Mouse (Mus musculus): Measurements from ENCODE around the gene Slc30a4.

Slc30a4 gene

DNA sequence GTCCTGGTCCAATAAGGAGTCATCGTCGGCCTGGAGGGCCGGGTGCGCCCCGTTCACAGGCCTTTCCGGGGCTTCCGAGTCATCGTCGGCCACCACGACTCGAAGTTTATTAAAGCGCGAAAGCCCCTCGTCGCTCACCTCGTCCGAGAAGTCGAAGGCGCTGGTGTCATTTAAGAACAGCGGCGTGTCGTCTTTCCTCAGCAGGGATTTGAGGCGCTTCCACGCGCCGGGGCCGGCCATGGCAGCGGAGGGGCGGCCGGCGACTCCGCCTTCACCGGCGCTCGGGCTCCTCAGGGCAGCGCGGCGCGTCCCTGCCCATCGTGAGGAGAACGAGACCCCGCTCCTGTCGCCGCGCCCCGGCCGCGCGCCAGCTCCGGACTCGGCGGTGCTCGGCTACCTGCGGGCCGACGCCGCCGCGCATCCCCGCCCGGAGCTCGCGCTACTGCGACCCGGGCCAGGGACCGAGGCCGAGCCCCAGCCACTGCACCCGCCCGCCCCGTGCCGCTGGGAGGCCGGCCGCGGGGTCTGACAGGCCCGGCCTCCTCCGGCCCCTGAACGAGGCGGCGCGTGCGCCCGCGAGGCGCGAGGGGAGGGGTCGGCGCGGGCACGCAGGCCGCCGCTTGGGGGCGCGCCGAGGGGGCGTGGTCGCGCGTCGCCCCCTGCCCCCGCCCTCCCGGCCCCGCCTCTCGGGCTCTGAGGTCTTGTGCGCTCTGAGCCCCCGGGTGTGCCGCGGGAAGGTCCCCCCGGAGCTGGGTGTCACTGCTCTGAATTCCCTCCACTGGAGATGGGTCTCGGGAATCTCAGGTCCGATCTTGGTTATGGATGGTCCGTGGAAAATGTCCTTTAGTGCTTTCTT, at the start of gene Slc30a4:
Gene Slc30a4, minus strand, starts transcription at position 483 of the 856 bp plus-strand sequence.
- peak; percentile 78 to 87 for DNase-seq

DNA sequence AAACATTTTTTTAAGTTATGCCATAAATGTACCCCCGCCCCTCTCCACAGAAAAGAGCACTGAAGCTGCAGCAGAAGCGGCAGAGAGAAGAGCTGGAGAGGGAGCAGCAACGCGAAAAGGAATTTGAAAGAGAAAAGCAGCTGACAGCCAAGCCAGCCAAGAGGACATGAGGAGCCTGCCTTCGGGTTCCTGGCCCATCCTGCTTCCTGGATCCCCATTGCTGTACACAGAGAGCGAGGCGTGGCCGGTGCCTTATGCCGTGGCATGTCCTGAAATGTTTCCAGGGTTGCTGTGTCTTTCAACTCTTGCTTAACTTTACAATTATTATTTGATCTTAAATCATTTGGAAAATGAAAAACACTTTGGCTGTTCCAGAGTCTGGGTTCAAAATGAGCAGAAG, 44.0 kb upstream of the Slc30a4 start:
- DNase-seq, result no peak

DNA sequence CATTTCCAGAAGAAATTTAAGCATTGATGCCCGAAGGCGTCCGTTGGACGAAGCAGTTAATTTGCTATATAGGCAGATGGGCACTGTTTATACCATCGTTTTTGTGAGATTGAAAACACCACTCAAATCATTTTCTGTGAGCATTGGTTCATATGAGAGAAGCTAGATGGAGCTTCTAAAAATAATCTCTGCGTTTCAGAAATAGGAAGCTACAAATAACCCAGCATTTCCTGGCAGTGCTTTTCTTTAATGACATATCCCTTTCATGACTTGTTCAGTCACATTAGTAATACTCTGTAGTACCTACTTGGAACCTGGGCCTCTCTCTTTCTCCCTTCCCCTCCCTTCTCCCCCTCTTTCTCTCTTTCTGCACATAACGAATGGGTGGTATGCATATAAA, 36.6 kb upstream of the Slc30a4 start:
- DNase-seq, result no peak

DNA sequence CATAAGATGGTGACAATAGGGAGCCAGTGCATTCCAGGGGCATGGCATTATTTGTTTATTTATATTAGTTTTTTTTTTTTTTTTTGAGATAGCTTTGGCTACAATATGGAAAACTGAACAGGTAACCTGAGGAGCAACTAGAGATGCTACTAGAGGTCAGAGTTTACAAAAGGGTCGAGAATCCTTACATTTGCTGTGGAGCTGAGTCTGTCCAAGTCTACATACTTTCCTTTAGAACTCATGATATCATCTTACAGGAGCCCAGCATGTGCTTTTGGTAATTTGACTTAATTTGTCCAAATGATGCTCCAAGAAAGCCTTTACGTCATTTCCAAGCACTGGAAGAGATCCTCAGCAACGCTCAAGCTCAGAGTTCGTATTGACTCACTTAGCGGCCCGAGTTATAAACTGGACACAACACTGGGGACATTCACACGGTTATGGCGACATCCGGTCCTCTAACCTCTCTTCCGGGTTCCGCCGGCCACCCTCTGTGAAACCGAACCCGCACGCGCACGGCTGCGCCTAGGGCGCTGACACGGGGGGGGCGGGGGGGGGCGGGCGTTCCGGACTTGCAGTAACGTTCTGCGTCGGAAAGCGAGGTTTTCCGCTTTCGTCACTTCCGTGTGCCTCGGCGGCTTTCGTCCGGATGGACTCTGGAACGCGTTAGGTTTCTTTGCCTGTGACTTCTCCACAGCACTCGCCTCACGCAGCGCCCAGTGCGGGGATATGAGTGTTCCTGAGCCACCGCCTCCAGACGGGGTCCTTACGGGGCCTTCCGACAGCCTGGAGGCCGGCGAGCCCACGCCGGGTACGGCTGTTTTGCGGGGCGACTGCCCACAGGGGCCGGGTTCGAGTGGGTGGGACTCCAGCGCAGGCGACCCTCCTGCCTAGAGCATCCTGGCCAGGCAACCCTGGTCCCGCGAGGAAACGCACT, 35.7 kb upstream of the Slc30a4 start, which contains the start of gene Bloc1s6:
Gene Bloc1s6, plus strand, starts transcription at position 610 of the 937 bp plus-strand sequence.
- peak; percentile 88 to 90 for DNase-seq

DNA sequence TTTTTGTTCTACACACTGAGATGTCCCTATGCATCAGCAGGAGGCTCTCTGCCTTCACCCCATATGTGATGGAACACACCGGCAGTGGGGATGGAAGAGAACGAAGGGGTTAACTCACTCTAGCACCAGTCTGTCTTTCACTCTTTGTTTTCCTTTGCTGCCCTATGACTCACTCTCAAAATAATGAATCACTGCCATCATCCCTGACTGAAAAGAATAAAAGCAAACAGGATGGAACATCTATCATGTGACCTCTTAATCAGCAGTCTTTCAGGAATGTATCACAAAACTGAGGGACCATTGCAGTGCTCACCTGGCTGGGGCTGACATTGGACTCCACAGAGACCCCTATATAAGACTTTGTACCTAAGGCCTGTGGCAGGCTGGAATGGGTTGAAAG, 29.0 kb upstream of the Slc30a4 start:
- DNase-seq, result no peak

DNA sequence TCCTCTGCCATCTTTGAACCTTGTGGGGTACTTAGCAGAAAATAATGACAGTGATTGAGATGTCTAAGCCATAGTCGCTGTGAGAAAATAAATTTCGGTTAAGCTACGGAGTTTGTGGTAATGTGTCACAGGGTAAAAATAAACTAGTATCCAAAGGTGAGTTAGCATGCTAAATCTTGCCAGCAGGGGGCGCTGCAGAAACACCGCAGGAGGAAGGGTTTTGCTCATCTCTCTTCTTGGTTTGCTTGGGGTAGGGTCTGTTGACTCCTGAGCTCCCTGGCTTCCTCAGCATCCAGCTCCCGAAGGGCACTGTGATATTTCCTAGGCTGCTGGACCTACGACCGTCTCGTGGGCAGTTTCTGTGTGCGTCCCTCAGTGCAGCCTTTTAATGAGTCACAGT, 23.1 kb upstream of the Slc30a4 start:
- DNase-seq, result no peak

DNA sequence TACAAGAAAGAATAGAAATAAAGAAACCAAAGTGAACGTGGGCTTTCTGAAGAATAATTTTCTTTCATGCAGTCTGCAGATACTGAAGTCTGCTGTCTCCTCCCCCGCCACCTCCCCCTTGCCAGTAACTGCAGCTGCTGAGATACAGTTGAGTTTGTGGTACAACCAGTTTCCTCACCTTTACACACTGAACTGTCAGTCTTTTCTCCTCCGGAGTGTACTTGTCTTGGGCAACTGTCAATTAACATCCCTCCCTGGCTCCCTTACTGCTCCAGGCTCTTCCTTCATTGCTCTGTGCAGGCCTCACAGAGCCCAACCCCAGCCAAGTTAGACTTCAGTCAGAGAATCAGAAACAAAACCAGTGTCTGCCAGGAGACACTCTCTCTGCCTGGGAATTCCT, 18.1 kb upstream of the Slc30a4 start:
- DNase-seq, result no peak

DNA sequence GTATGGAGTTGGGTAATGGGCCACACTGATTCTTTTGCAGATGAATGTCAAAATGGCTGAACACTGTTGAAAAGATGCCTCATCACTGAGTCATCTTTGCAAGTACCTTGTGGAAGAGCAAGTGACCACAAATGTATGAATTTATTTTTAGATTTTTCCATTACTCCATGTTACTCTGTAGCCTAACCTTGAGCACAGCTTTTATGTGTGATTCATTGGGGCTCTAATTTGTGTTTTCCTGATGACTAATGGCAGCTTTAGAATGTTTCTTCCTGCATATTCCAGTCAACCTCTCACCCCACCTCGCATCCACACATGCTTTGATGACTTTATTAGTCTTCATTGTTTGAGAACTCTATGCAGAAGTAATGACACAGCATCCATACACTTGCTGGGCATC, 16.8 kb upstream of the Slc30a4 start:
- DNase-seq, result no peak

DNA sequence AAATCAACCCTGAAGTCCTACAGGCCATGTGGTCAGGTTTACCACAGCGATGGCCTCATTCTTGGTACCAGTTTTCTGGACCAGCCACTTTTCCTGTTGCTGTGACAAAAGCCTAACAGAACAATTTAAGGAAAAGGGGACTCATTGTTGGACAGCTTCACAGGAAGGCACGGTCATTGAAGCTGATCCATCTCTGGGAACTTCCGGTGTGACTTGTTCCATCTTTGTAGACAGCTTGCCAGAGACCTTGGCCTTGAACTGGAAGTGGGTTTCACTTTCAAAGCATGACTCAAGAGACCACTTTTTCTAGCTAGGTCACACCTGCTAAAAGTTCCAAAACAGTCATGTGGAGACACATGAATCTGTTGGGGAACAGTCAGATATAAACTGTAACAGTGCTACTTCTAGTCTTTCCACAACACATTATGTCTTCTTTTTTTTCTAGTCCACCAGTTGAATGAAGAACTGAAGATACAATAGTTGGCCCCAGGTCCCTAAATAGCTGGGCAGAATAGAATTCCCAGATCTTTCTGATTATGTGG, 13.9 kb upstream of the Slc30a4 start:
- no peak for DNase-seq

DNA sequence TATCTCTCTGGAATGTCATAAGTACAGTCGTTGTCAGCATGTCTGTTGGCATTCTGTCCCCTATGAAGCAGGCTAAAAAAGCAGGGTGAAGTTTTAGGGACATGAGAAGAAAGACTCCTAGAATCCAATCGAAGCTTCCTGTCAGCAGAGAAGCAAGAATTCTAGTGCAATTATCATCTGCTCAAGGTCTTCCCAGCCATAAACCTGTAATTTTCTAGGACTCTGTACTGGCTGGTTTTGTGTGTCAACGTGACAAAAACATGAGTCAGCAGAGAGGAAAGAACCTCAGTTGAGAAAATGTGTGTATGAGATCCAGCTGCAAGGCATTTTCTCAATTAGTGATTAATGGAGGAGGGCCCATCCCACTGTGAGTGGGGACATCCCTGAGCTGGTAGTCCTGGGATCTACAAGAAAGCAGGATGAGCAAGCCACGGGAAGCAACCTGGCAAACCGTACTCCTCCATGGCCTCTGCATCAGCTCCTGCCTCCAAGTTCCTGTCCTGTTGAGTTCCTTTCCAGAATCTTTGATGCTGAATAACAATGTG, 12.8 kb upstream of the Slc30a4 start:
- DNase-seq, result no peak

DNA sequence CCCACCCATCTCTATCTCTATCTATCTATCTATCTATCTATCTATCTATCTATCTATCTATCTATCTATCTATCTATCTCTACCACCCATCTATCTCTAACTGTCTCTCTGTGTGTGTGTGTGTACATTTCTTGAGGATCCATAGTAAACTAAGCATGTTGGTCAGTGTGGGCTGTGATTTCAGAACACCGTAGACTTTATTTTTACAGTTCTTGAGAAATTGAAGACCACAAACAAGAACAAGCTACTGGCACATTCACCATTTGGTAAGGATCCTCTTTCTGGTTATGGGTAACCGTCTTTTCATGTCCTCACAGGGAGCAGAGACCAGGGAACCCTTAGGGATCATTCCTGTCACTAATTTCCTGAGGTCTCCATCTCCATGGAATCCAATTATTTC, 10.4 kb upstream of the Slc30a4 start:
- no peak for DNase-seq

DNA sequence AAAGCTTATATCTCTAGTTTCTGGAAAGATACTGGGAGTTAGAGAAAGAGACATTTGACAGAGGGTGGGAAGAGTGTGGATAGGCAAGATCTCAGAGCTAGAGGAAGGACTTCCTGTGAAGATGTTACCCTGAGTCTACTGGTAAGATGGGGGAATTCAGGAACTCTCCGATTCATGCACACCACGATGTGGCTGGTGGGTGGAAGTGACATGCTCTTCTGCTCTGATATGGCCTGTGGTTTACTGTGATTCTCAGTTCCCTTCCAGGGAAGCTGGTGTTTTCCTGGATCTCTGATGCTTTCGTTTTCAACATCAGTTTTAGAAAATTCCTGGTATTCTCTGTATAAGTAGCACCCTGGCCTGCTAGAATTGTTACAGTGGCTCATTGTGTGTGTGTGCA, 9.4 kb upstream of the Slc30a4 start:
- no peak for DNase-seq

DNA sequence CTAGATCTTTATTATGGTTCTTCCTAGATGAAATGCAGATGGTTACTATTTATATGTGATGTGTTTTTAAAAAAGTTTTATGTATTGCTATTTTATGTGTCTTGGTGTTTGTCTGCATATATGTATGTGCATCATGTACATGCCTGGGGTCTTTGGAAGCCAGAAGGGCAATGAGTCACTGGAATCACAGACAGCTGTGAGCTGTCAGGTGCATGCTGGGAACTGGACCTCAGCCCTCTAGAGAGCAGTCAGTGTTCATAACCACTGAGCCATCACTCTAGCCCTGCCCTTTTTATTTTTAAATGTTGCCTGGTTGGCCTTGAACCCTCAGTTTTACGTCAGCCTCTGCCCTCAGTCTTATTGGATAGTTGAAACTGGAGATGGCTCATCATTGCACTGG, 6.7 kb upstream of the Slc30a4 start:
- no peak for DNase-seq

DNA sequence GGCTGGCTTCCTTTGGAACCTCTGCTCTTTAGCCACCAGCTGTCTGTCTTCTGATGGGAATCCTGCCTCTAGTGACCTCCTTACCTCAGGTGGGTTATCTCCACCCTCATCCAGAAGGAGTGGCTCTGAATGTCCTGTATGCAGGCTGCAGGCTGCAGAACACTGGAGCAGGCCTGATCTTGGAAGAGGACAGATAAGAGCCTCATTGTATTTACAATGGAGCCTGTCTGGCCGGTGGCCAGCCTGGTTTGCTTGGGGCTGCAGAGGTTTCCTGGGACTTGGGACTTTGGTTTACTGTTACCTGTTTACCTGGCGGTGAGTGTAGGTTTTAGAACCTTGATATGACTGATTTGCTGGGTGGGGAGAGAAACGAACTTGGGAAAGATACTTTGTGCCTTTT, 5.6 kb upstream of the Slc30a4 start:
- DNase-seq, result no peak

DNA sequence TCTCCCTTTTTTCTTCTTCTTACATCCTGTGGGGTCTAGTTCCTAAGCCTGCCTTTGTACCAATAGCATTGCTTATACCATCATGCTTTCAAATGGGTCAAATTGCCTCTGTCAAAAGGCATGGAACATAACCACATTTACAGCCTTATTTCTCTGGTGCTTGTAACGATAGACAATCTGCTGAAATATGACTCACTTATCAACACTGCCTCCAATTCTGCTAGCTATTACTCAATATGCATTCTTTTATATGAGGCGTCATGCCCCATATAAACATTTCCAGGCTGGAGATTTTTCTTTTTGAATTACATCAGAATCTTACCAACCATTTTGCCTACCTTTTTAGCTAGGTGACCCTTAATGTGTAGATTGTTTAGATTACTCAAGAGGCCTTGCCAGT, 2.1 kb upstream of the Slc30a4 start:
- no peak for DNase-seq

DNA sequence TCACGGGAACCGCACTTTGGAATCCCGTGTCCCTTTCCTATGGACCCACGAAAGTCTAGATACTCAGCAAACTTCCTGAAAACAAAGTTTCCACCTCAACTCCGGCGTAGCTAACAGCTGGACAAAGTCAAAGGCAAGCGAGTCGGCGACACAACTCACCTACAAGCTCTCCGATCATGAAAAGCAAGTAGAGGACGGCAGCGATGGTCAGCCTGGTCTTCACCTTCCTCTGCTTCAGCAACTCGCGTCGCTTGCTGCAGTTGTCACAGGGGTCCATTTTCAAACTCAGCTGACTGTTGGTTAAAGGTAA, 637 bp downstream of the Slc30a4 start:
- DNase-seq, result peak in 1 of 2 experiments; percentile 29

DNA sequence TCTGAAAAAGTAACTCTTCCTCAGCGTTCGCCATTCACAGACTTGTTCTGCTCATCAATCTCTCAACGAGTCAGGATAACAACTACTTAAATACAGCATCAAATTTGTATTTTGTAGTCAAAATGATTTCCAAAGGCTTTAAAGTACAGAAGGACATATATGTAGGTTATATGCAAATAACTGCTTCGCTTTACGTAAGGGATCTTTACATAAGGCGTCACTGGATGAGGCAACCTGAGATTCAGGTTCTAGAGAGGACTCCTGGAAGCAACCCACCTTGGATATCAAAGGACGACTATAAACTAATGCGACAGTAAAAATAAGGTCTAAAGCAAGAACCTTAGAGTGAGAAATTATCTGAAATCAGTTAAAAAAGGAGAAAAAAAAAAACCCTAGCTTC, 1.5 kb downstream of the Slc30a4 start:
- no peak for DNase-seq

DNA sequence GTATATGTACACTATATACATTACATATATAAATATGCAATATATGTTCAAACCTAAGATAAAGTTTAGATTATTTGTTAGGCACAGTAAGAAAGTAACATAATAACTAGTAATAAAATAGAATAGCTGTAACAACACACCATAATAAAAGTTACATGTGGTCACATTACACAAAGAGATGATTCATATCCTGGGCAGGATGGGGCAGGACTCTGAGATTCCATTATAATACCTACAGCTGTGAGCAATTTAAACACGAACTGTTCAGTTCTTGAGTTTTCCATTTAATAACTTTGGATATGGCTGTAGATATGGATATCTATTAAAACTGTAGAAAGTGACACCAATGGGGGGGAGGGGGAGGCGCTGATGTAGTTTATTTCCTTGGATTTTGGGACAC, 4.9 kb downstream of the Slc30a4 start:
- DNase-seq, result no peak

DNA sequence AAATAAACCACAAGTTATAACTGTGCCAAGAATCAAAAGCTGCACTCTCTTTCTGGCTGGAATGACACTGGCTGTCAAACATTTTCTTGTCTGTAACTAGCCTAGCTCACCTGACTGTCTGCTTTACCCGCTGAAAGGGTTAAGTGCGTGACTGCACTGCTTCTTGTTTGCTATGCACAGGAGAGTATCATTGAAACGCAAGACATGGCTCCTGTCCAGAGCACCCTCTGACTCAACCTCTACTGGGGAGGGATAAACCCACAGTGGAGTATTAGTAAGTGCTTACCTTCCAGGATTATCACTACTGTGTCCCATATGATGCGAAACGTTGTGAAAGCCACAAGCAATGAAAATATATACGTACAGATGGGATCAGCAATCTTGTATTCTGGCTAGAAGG, 15.8 kb downstream of the Slc30a4 start:
- no peak for DNase-seq

DNA sequence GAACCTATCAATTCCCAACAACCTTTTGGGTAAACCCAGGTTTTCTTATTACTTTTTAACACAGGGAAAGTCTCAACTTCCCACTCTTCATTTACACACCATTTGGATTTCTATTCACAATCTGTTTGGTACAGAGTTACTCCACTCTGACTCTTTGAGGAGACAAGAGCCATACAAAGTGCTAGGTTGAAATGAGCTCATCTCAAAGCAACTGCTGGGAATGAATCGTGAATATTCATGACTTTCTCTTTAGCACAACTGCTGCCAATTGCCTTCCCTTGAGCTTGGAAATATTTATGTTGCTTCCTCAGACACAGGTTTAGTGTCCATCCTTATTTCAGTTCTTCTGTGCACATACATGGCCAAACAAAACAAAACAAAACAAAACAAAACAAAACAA, 18.8 kb downstream of the Slc30a4 start:
- DNase-seq, result no peak

DNA sequence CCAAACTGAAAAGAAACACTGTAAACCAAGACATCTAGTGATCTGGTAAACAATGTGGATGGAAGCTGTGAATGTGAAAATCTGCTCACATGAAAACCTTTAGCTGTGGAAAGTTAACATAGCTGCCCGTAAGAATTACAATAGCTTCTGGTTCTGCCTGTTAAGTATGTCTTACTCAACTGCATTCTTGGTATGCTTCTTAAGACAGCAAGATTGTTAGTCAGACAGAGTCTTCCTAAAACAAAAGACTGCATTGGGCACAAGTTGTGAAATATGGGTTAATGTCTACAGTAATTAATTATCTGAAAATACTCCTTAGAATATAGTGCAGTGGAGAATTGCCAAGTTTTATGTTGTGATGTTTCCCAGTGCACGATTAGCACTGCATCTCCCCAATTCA, 19.9 kb downstream of the Slc30a4 start:
- DNase-seq, result no peak

DNA sequence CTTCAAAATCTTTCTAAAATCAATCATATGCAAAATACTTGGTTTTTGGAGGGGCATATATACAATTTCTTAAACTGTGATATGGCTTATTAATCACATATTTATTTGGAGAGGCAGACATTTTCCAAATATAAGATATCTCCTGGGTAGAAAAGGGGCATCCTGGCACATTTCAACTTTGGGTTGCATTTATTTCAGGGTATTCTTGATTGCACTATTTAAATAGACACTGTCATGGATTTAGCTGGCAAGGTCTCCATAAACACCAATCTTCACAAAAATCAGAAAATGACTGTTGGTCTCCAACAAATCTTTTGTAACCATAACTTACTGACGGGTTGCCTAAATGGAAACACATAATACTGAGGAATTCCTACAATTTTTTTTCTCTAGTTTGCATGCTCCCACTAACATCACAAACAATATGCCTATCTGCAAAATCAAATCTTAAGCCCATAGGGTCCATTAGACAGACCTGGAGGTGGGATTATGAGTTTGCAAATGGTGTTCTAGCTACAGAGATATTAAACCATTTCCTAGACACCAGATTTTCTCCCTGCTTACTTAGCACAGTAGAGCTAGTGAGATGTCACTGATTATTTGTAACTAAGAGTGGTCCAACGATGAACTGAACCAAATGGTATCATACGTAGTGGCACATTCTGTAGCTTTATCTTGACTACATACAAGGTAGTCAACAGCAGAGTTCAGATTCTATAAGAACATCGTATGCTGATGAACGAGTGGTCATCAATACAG, 20.9 kb downstream of the Slc30a4 start:
- DNase-seq, result no peak

DNA sequence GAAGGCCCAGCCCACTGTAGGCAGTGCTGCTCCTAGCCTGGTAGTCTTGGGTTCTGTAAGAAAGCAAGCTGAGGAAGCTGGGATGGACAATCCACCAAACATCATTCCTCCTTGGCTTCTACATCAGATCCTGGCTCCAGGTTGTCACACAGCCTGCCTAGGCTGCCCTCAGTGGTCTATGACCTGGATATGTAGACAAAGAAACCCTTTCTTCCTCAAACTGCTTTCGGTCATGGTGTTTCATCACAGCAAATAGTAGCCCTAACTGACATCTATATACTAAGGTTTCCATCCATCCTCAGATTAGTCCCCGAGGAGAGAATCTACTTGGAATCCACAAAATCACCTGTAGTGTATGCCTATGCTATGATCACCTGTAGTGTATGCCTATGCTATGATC, 27.3 kb downstream of the Slc30a4 start:
- no peak for DNase-seq

Measured in cerebellum, adult 18-20 months (tissue).